Mouse (Mus musculus): ENCODE measurements around the gene Lif.

DNA sequence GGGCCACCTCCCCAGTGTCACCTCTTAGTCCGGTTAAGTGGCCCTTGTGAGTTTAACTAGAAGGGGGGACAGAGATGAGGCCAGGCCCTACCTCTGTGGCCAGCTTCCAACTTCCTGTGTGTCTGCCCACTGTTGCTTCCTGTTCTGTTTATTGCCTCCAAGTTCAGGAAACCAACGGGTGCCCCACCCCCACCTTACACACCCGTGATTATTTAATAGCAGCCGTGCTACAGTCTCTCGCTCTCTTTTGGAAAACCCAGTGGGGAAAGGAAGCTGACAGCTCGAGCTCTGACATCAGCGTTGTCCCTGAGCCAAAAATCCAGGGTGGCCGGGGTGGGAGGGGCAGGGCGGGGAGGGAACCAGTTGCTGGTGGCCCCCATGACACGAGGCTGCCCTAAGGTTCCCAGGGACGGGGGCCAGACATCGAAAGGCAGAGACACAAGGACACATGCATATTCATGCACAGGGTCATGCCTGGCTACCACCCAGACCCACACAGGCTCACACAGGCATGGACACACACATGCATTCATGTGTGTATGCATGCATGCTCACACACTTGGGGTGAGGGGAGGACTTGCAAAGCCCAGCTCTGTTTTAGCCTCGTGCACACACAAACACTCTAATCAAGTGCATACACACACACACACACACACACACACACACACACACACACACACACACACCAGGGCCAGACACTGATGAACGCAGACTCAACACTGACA lies 3.3 kb downstream of the Lif start:
- TF ChIP-seq CTCF (IDR thresholded peaks at IDR 0.05; ENCODE audit: low read depth, low read length), result no peak
- TF ChIP-seq POLR2A (IDR thresholded peaks at IDR 0.05; ENCODE audit: extremely low read depth, insufficient read depth, low read length), result no peak

Data from liver, adult 2 months (tissue).